Mouse (Mus musculus) embryonic facial prominence, embryonic 15.5 days (tissue): ENCODE measurements around the gene Sec22b. TPM values are rescaled to one million over a fixed set of nuclear protein-coding genes. Genes with fewer than 3 reads are reported as not detected.

Experiments used
- ATAC-seq: fragments of 200-750 bp; cut with Nextera tagmentation; 2 replicates; pipeline ENCODE4 v1.8.0; 2017; ENCODE audit warnings: low read depth, moderate TSS enrichment; ENCODE audit not compliant: insufficient number of reproducible peaks, low FRiP score, low TSS enrichment
- H3K27ac ChIP-seq: fragments of 300-500 bp; sonication (generic); replicated peaks from 2 replicates; pipeline ENCODE4 v1.5.1; 2015; ENCODE audit warnings: mild to moderate bottlenecking, inconsistent platforms
- H3K27me3 ChIP-seq: fragments of 300-500 bp; sonication (generic); 2 replicates; pipeline ENCODE4 v1.6.1; 2015; ENCODE audit warnings: inconsistent platforms
- H3K36me3 ChIP-seq: fragments of 300-500 bp; sonication (generic); 2 replicates; pipeline ENCODE4 v1.6.1; 2015; ENCODE audit warnings: mild to moderate bottlenecking, inconsistent platforms
- H3K4me1 ChIP-seq: fragments of 300-500 bp; sonication (generic); 2 replicates; pipeline ENCODE4 v1.6.1; 2015; ENCODE audit warnings: inconsistent platforms
- H3K4me2 ChIP-seq: fragments of 300-500 bp; sonication (generic); replicated peaks from 2 replicates; pipeline ENCODE4 v1.6.1; 2015; ENCODE audit warnings: mild to moderate bottlenecking, inconsistent platforms
- H3K4me3 ChIP-seq: fragments of 300-500 bp; sonication (generic); replicated peaks from 2 replicates; pipeline ENCODE4 v1.5.1; 2015; ENCODE audit warnings: mild to moderate bottlenecking, inconsistent platforms
- H3K9ac ChIP-seq: fragments of 300-500 bp; sonication (generic); 2 replicates; pipeline ENCODE4 v1.6.1; 2015; ENCODE audit warnings: inconsistent platforms
- H3K9me3 ChIP-seq: fragments of 300-500 bp; sonication (generic); replicated peaks from 2 replicates; pipeline ENCODE4 v1.6.1; 2016; ENCODE audit warnings: inconsistent platforms
- WGBS: fragments of 180-500 bp; shearing (Covaris S2); methylation state at CpG from one replicate; pipeline ENCODE4 v1.1.7; 2015; 5-methylcytosine and 5-hydroxymethylcytosine counted together
- polyA plus RNA-seq: library from polyadenylated mRNA; unstranded; fragments of >200 nt; fragmentation: Nextera tagmentation; extraction: Ambion mirVana; gene quantifications from 2 replicates; pipeline ENCODE4 v1.2.1, GENCODE M21; 2015

The Sec22b gene
- polyA plus RNA-seq, 1 experiment from 2014 or later: 163 TPM

- no peak for ATAC-seq
- H3K4me1 ChIP-seq: peaks cover 15% of the 10 kb centered on the region
- H3K27me3 ChIP-seq: no peaks in the 10 kb centered on the region
- 68% methylated on average over 2 of the region's 2 CpGs for WGBS
- H3K36me3 ChIP-seq: no peaks in the 10 kb centered on the region
- no peak overlapping the region for H3K27ac ChIP-seq
- no peaks in the 10 kb centered on the region for H3K9me3 ChIP-seq
- no peak overlapping the region for H3K9ac ChIP-seq
- no peak overlapping the region for H3K4me2 ChIP-seq
- H3K4me3 ChIP-seq: no peak overlapping the region
Measured at GRCm38 (mm10) chr3:97967627-97968026, 66.6 kb downstream of the Sec22b start.

- no peak for ATAC-seq
- WGBS: 88% methylated on average over 2 of the region's 2 CpGs
Measured at GRCm38 (mm10) chr3:97968191-97968590, 67.2 kb downstream of the Sec22b start.

GRCm38 (mm10) chr3:97969019-97969418 is 68.0 kb downstream of the Sec22b start:
- no peak for ATAC-seq
- H3K9me3 ChIP-seq: no peaks in the 10 kb centered on the region
- no peak overlapping the region for H3K27ac ChIP-seq
- no peaks in the 10 kb centered on the region for H3K36me3 ChIP-seq
- no peak overlapping the region for H3K4me3 ChIP-seq
- peaks cover 18% of the 10 kb centered on the region for H3K4me1 ChIP-seq
- H3K4me2 ChIP-seq: no peak overlapping the region
- no peak overlapping the region for H3K9ac ChIP-seq
- no peaks in the 10 kb centered on the region for H3K27me3 ChIP-seq
- 42% methylated on average over 1 of the region's 1 CpGs for WGBS

More at GRCm38 (mm10) chr3:97968191-97968590, 67.2 kb downstream of the Sec22b start:
- Histone ChIP-seq H3K4me2 (no peak overlapping the region), H3K27me3 (no peaks in the 10 kb centered on the region), H3K36me3 (no peaks in the 10 kb centered on the region), H3K4me1 (peaks cover 19% of the 10 kb centered on the region), H3K4me3 (no peak overlapping the region), H3K9ac (no peak overlapping the region), H3K27ac (no peak overlapping the region), H3K9me3 (no peaks in the 10 kb centered on the region)

GRCm38 (mm10) chr3:97971117-97971516 is 70.1 kb downstream of the Sec22b start:
- no peak for ATAC-seq
- WGBS: 30% methylated on average over 7 of the region's 7 CpGs
- Histone ChIP-seq H3K4me3 (no peak overlapping the region), H3K4me1 (peaks cover 11% of the 10 kb centered on the region; the same call in 1 of the 2 replicates), H3K9me3 (no peaks in the 10 kb centered on the region), H3K36me3 (no peaks in the 10 kb centered on the region), H3K9ac (no peak overlapping the region), H3K27ac (no peak overlapping the region), H3K27me3 (no peaks in the 10 kb centered on the region), H3K4me2 (no peak overlapping the region)

GRCm38 (mm10) chr3:97972200-97972599 is 71.2 kb downstream of the Sec22b start:
- no peak; the same call in 1 of the 2 replicates for ATAC-seq
- WGBS: 60% methylated on average over 5 of the region's 5 CpGs

GRCm38 (mm10) chr3:97972707-97973106 is 71.7 kb downstream of the Sec22b start:
- Histone ChIP-seq H3K9me3 (no peaks in the 10 kb centered on the region), H3K4me1 (peaks cover 11% of the 10 kb centered on the region; the same call in 1 of the 2 replicates), H3K9ac (no peak overlapping the region), H3K4me3 (no peak overlapping the region), H3K27me3 (no peaks in the 10 kb centered on the region), H3K27ac (no peak overlapping the region), H3K4me2 (no peak overlapping the region), H3K36me3 (no peaks in the 10 kb centered on the region)
- no peak for ATAC-seq
- WGBS: 57% methylated on average over 4 of the region's 4 CpGs

More at GRCm38 (mm10) chr3:97972200-97972599, 71.2 kb downstream of the Sec22b start:
- no peak overlapping the region for H3K4me3 ChIP-seq
- H3K36me3 ChIP-seq: no peaks in the 10 kb centered on the region
- no peaks in the 10 kb centered on the region for H3K9me3 ChIP-seq
- no peak overlapping the region for H3K4me2 ChIP-seq
- H3K4me1 ChIP-seq: peaks cover 11% of the 10 kb centered on the region; the same call in 1 of the 2 replicates
- no peak overlapping the region for H3K27ac ChIP-seq
- no peaks in the 10 kb centered on the region for H3K27me3 ChIP-seq
- no peak overlapping the region for H3K9ac ChIP-seq

Other genes starting within 250 kb of the Sec22b start
- 8.3 and 9.1 TPM in 2 replicates for gene Prkab2, start 243.0 kb upstream of the Sec22b start, polyA plus RNA-seq
- not detected in 2 replicates for gene Gm17651, start 226.5 kb upstream of the Sec22b start, polyA plus RNA-seq
- gene Pde4dip, start 12.5 kb upstream of the Sec22b start, polyA plus RNA-seq: 29.6 and 32.9 TPM in 2 replicates
- 30.6 and 31.8 TPM in 2 replicates for gene Notch2, start 112.3 kb downstream of the Sec22b start, polyA plus RNA-seq